Mouse (Mus musculus) limb, embryonic 10.5 days (tissue): ENCODE results near the gene Gm14226. TPM values are rescaled to one million over a fixed set of nuclear protein-coding genes. Genes with fewer than 3 reads are reported as not detected.

Experiments
- polyA plus RNA-seq: library from polyadenylated mRNA; unstranded; fragments of >200 nt; fragmentation: Nextera tagmentation; extraction: Ambion mirVana; gene quantifications from 2 replicates; pipeline ENCODE4 v1.2.1, GENCODE M21; 2016

Gm14226 gene
- polyA plus RNA-seq, 1 experiment from 2014 or later: 13.5 TPM

Other genes starting within 250 kb of the Gm14226 start
- not detected in 2 replicates for gene Gm14214, start 248.2 kb upstream of the Gm14226 start, polyA plus RNA-seq
- gene Raly, start 227.2 kb upstream of the Gm14226 start, polyA plus RNA-seq: 55.0 and 61.9 TPM in 2 replicates
- gene a, start 226.9 kb upstream of the Gm14226 start, polyA plus RNA-seq: 32.5 and 45.1 TPM in 2 replicates
- 122 and 137 TPM in 2 replicates for gene Eif2s2, start 125.3 kb upstream of the Gm14226 start, polyA plus RNA-seq
- gene Ahcy, start 56.2 kb downstream of the Gm14226 start, polyA plus RNA-seq: 156 and 181 TPM in 2 replicates
- gene Itch, start 115.2 kb downstream of the Gm14226 start, polyA plus RNA-seq: 58.4 and 64.8 TPM in 2 replicates
- gene Dynlrb1, start 218.3 kb downstream of the Gm14226 start, polyA plus RNA-seq: 452 and 454 TPM in 2 replicates